Mouse (Mus musculus) hindbrain, embryonic 11.5 days (tissue): ENCODE results near the gene Hoxa6. TPM values are rescaled to one million over a fixed set of nuclear protein-coding genes. Genes with fewer than 3 reads are reported as not detected.

ENCODE experiments used
- ATAC-seq: fragments of 200-750 bp; cut with Nextera tagmentation; 2 replicates; pipeline ENCODE4 v1.8.0; 2017; ENCODE audit warnings: mild to moderate bottlenecking, moderate TSS enrichment, moderate library complexity; ENCODE audit not compliant: low FRiP score
- DNase-seq: peaks from one replicate; pipeline ENCODE4 v3.0.0-alpha.2; 2015; ENCODE audit warnings: low spot score
- H3K27ac ChIP-seq: fragments of 300-500 bp; sonication (generic); 2 replicates; pipeline ENCODE4 v1.5.1; 2014; ENCODE audit warnings: mild to moderate bottlenecking, low read depth, low read length
- H3K27me3 ChIP-seq: fragments of 300-500 bp; sonication (generic); 2 replicates; pipeline ENCODE4 v1.6.1; 2014; ENCODE audit warnings: mild to moderate bottlenecking, low read length, moderate library complexity, mixed read lengths; ENCODE audit not compliant: control insufficient read depth, insufficient read depth
- H3K36me3 ChIP-seq: fragments of 300-500 bp; sonication (generic); 2 replicates; pipeline ENCODE4 v1.6.1; 2014; ENCODE audit warnings: mild to moderate bottlenecking, low read length, moderate library complexity, mixed read lengths; ENCODE audit not compliant: control insufficient read depth, insufficient read depth
- H3K4me1 ChIP-seq: fragments of 300-500 bp; sonication (generic); replicated peaks from 2 replicates; pipeline ENCODE4 v1.6.1; 2014; ENCODE audit warnings: low read length, mixed read lengths; ENCODE audit not compliant: control insufficient read depth, insufficient read depth
- H3K4me2 ChIP-seq: fragments of 300-500 bp; sonication (generic); replicated peaks from 2 replicates; pipeline ENCODE4 v1.6.1; 2014; ENCODE audit warnings: mild to moderate bottlenecking, low read depth, low read length
- H3K4me3 ChIP-seq: fragments of 300-500 bp; sonication (generic); 2 replicates; pipeline ENCODE4 v1.5.1; 2014; ENCODE audit warnings: low read depth, low read length
- H3K9ac ChIP-seq: fragments of 300-500 bp; sonication (generic); 2 replicates; pipeline ENCODE4 v1.6.1; 2014; ENCODE audit warnings: low read depth, low read length
- H3K9me3 ChIP-seq: fragments of 300-500 bp; sonication (generic); 2 replicates; pipeline ENCODE4 v1.6.1; 2016; ENCODE audit warnings: low read length; ENCODE audit not compliant: control insufficient read depth
- WGBS: fragments of 180-500 bp; shearing (Covaris S2); extraction: QIAGEN DNeasy Blood & Tissue Kit; methylation state at CpG from one replicate; pipeline ENCODE4 v1.1.7; 2014; 5-methylcytosine and 5-hydroxymethylcytosine counted together
- polyA plus RNA-seq: library from polyadenylated mRNA; unstranded; fragments of >200 nt; fragmentation: Nextera tagmentation; extraction: Ambion mirVana; gene quantifications from 2 replicates; pipeline ENCODE4 v1.2.1, GENCODE M21; 2014

Hoxa6 gene
- polyA plus RNA-seq, 1 experiment from 2014 or later, result 2.1 TPM

DNA sequence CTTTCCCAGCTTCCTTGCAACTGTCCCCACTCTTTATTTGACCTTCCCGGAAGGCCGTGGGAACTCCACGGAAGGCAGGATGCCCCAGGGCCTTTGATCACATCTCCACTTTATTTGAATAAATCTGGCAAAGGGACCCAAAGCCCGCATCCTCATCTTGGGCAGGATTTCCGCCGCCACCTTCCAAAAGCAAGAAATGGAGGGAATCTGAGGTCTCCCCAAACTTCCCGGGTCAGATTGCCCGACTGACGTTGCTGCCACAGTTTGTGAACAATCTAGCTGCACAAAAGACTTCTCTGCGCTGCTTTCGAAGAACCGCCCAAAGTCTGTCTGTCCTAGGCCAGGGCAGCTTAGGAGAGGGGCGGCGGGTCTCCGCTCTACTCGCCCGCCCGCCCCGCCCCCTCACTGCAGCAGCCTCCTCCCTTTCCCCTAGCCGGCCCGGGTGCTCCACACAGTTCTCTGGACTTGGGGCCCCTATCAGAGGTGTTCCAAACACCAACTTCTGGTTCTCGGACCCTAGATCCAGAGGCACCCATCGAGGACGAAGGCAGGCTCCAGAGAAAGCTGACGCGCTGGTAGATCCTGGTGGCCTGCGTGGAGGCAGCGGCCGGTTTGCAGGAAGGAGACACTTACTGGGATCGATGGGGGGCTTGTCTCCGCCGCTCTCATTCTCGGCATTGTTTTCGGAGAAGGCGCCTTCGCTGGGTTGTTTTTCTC, 16.5 kb upstream of the Hoxa6 start:
- Histone ChIP-seq H3K4me3 (no peak overlapping the region), H3K27me3 (peaks cover 94% of the 10 kb centered on the region), H3K27ac (no peak overlapping the region), H3K9me3 (no peaks in the 10 kb centered on the region), H3K4me1 (peaks cover 3% of the 10 kb centered on the region; the same call in 1 of the 2 replicates), H3K4me2 (no peak overlapping the region), H3K9ac (no peak overlapping the region), H3K36me3 (no peaks in the 10 kb centered on the region)
- DNase-seq (peak; percentile 66), ATAC-seq (no peak)
- WGBS, result 1% methylated on average over 36 of the region's 36 CpGs

DNA sequence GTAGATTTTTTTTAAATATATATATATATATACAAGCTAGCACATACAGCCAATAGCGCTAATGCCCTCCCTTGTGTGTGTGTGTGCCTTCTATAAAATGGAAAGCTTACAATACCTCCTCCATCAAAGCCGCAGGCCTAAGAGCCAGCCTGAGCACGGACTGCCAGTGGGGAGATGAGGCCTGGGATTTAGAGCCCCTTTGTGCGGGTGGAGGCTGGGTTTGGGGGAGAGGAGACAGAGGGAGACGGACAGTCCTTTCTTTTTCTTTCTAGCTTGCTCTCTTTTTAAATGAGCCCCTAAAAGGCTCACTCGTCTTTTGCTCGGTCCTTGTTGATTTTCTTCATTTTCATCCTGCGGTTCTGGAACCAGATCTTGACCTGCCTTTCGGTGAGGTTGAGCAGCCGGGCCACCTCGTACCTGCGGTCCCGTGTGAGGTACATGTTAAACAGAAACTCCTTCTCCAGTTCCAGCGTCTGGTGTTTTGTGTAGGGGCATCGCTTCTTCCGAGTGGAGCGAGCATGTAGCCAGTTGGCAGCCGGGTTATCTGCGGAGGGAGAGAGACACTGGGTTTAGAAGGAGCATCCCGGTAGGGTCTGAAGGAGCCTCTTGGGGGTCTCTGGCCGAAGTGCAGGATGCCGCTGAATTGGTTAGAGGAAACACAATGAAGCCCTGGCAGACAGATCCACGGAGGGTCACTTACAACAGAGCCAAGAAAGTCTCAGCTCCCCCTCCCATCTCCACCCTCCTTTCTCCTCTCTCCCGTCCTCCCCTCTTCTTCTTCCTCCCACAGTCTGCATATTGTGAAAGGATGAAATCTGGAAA, 15.6 kb upstream of the Hoxa6 start:
- Histone ChIP-seq H3K27ac (no peak overlapping the region), H3K9ac (no peak overlapping the region), H3K4me1 (peaks cover 3% of the 10 kb centered on the region; the same call in 1 of the 2 replicates), H3K36me3 (no peaks in the 10 kb centered on the region), H3K4me3 (no peak overlapping the region), H3K27me3 (peaks cover 94% of the 10 kb centered on the region), H3K9me3 (no peaks in the 10 kb centered on the region), H3K4me2 (no peak overlapping the region)
- ATAC-seq, result no peak
- under 1% methylated on average over 24 of the region's 24 CpGs for WGBS
- peak; percentile 70 for DNase-seq

DNA sequence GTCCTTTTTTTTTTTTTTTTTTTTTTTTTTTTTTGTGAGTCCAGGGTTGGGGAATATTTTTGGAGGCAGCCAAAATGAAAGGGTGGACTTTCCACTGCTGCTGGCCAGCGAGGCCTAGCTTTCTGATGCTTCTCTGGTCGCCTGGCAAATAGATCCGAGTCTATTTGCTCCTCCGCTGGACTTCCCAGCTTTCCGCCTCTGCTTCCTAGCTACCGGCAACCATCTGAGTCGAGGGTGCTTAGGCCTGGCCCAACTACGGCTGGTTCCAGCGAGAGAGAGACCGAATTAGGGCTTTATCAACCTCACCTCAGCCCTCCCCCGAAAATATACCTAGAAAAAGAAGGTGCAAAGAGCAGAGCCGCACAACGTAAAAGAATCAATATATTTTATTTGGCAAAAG, 14.2 kb upstream of the Hoxa6 start:
- peak; percentile 57 for DNase-seq
- Histone ChIP-seq H3K4me2 (no peak overlapping the region), H3K9ac (no peak overlapping the region), H3K27ac (no peak overlapping the region), H3K36me3 (no peaks in the 10 kb centered on the region), H3K4me1 (peaks cover 3% of the 10 kb centered on the region; the same call in 1 of the 2 replicates), H3K27me3 (peaks cover 97% of the 10 kb centered on the region), H3K9me3 (no peaks in the 10 kb centered on the region), H3K4me3 (no peak overlapping the region)
- ATAC-seq, result no peak
- WGBS, result 13% methylated on average over 13 of the region's 13 CpGs

DNA sequence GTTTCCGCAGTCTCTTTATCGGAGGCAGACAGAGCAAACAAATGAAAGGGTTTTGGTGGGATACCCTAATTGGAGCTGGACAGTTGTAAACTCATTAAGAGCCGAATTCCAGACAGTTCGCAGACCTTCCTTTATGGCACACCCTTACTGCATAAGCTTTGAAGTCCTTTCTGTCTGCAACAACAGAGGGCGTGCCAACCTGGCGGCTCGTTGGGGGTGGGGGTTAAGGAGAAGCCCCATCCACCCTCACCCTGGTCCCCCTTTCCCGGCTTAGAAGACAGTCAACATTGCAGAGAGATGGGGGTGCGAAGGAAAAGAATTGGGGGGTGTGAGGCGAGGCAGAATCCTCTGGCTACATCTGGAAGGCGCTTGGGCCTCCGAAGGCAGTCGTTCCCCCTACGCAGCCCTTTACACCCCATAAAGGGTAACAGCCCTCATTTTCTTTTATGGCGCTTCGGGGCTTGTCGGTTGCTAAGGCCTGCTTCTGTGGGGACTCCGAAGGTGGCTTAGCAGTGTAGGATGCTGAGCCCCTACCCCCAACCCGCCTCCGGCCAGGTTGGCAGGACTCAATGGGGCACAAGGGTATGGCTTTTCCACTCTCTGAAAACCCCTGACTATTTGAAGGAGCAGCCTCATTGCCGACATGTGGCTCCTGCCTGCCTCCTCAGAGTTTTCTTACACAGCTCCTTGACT, 13.6 kb upstream of the Hoxa6 start:
- H3K4me1 ChIP-seq, result peaks cover 7% of the 10 kb centered on the region; the same call in 1 of the 2 replicates
- no peak overlapping the region for H3K4me2 ChIP-seq
- peak overlapping the region; percentile 38; the same call in 1 of the 2 replicates for H3K4me3 ChIP-seq
- H3K9ac ChIP-seq, result no peak overlapping the region
- peaks cover 97% of the 10 kb centered on the region for H3K27me3 ChIP-seq
- no peaks in the 10 kb centered on the region for H3K36me3 ChIP-seq
- DNase-seq (peak; percentile 61), ATAC-seq (no peak)
- no peaks in the 10 kb centered on the region for H3K9me3 ChIP-seq
- H3K27ac ChIP-seq, result no peak overlapping the region
- 3% methylated on average over 21 of the region's 21 CpGs for WGBS

DNA sequence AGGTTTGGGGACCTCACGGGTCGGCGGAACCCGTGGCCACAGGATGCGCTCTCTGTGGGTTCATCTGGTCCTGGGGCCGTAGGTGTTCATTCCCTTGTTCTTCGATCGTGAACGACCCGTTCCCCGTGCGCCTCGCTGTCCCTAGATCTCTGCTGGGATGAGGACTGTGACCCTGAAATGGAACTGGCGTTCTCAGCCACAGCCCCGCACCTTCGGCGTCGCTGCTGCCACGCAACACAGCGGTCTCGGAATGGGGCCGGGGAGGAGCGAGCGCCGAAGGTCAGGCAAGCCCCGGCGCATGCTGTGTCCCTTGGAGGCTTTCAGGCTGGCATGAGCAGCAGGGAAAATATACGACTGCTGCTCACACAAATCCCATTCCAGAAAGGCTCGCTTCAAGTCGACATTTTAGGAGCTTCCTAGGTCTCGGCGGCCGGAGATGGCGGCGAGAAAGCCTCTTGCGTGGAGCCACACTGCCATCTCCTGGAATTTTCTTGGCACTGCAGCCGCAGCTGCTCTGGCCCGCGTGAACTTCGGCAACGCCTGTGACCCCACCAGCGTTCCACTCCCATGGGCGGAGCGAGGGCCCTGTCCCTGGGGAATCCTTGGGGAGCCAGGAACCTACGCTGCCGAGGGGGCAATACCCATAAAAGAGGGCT, 12.9 kb upstream of the Hoxa6 start, which contains the start of gene Hoxa7:
Hoxa7 (minus strand) TSS at position 518 of the 656 bp plus-strand sequence.
- H3K9ac ChIP-seq, result peak within 1 kb of the TSS; percentile 47
- H3K4me3 ChIP-seq, result peak within 1 kb of the TSS; percentile 38
- peak within 1 kb of the TSS; percentile 87 for H3K4me2 ChIP-seq
- ATAC-seq (peak; percentile 61), DNase-seq (peak; percentile 71)
- no peaks in the 10 kb centered on the region for H3K9me3 ChIP-seq
- H3K27me3 ChIP-seq, result peaks cover 97% of the 10 kb centered on the region
- no peaks in the 10 kb centered on the region for H3K36me3 ChIP-seq
- H3K27ac ChIP-seq, result no peak within 1 kb of the TSS
- H3K4me1 ChIP-seq, result peaks cover 8% of the 10 kb centered on the region; the same call in 1 of the 2 replicates
- WGBS, result under 1% methylated on average over 46 of the region's 46 CpGs

DNA sequence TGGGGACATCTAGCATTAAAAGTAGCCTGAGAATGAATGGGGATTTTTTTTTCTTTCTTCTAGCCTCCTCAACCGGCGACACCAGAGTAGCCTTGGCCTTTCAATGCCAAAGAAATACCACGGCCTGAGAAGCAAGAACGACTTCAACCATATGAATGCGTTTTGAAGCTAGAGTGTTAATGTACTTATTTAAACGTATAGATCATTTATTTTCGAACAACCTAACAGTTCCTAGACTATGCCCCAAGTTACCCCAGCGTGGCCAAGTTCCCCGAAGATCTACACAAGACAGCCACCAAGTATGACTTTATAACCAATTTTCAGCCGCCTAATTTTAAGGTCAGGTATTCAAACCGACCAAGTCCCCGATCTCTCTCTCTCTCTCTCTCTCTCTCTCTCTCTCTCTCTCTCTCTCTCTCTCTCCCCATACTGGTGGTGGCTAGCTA, 12.4 kb upstream of the Hoxa6 start:
- 9% methylated on average over 12 of the region's 12 CpGs for WGBS

DNA sequence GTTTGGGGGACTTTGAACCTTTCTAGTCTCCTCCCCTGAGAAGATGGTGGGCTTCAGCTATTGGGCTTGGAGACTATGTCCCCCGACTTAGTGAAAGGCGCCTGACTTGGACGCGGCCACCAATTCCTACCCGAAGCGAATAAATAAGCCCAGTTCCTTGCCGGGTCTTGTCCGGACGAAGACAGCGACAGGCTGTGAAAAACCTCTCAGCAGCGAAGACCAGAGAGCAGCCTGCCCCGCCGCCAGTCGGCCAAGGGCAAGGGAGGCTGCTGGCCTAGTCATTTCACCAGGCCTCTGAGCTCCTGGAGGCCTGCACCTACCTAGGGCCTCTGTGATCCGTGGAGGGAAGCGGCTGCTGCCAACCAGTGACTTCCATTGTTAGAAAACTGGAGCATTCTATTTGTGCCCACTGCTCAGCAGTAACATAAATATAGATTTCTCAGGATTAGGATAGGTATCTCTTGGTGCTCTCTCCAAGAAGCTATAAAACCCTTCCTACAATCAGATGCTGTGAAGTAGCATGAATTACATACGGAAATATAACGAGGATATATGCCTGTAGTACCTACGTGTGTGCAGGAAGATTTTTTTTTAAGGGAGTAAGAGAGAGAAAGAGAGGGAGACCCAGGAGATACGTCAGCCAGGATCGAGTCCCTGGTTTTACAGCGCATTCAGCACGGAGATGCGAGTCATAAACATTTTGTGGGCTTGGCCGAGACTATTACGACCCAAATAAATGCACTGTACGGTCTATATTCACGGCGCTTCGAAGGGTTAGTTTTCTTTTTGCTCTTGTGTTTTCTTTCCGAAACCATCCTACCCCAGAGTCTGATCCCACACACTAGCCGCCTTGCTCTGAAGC, 11.7 kb upstream of the Hoxa6 start:
- H3K36me3 ChIP-seq, result no peaks in the 10 kb centered on the region
- DNase-seq (peak; percentile 68), ATAC-seq (no peak)
- peaks cover 8% of the 10 kb centered on the region; the same call in 1 of the 2 replicates for H3K4me1 ChIP-seq
- no peak overlapping the region for H3K4me2 ChIP-seq
- WGBS, result 11% methylated on average over 32 of the region's 32 CpGs
- no peak overlapping the region for H3K4me3 ChIP-seq
- peaks cover 97% of the 10 kb centered on the region for H3K27me3 ChIP-seq
- H3K27ac ChIP-seq, result no peak overlapping the region
- no peak overlapping the region for H3K9ac ChIP-seq
- H3K9me3 ChIP-seq, result no peaks in the 10 kb centered on the region

More for the DNA sequence above, 12.4 kb upstream of the Hoxa6 start:
- ATAC-seq, result no peak
- H3K4me3 ChIP-seq, result peak overlapping the region; percentile 38
- no peaks in the 10 kb centered on the region for H3K9me3 ChIP-seq
- H3K27ac ChIP-seq, result no peak overlapping the region
- no peak overlapping the region for H3K9ac ChIP-seq
- H3K4me2 ChIP-seq, result no peak overlapping the region; the same call in 1 of the 2 replicates
- peaks cover 97% of the 10 kb centered on the region for H3K27me3 ChIP-seq
- H3K4me1 ChIP-seq, result peaks cover 8% of the 10 kb centered on the region; the same call in 1 of the 2 replicates
- no peaks in the 10 kb centered on the region for H3K36me3 ChIP-seq
- DNase-seq, result peak; percentile 67
